Mouse (Mus musculus): Measurements from ENCODE around the gene Hacl1. TPM values are rescaled to one million over a fixed set of nuclear protein-coding genes. Genes with fewer than 3 reads are reported as not detected.

Gene Hacl1
- 10.7 and 12.3 TPM in 2 replicates for polyA plus RNA-seq (2014; fragmentation: Nextera tagmentation; extraction: Ambion mirVana)

- Histone ChIP-seq H3K27me3 (ENCODE audit: control insufficient read depth, insufficient read depth, low read length) (no peaks in the 10 kb centered on the region), H3K4me1 (ENCODE audit: control insufficient read depth, insufficient read depth, low read length) (no peaks in the 10 kb centered on the region), H3K4me3 (ENCODE audit: low read depth, low read length) (peak within 1 kb of the TSS; percentile 62), H3K27ac (replicated peaks; ENCODE audit: low read depth, low read length) (peak within 1 kb of the TSS; percentile 54; the same call in 1 of the 2 replicates), H3K9ac (replicated peaks; ENCODE audit: low read length) (peak within 1 kb of the TSS; percentile 70), H3K36me3 (replicated peaks; ENCODE audit: control insufficient read depth, insufficient read depth, low read depth, low read length) (no peaks in the 10 kb centered on the region), H3K4me2 (ENCODE audit: low read depth, low read length) (peak within 1 kb of the TSS; percentile 88), H3K9me3 (replicated peaks; ENCODE audit: control insufficient read depth, low read length) (no peaks in the 10 kb centered on the region)
- ATAC-seq (replicated peaks; ENCODE audit: insufficient number of reproducible peaks, low FRiP score, low TSS enrichment, low read depth) (peak; percentile 97), DNase-seq (ENCODE audit: low spot score) (peak; percentile 94)
- 0% methylated on average over 30 of the region's 30 CpGs for WGBS
Observed at GRCm38 (mm10) chr14:31640890-31641505, at the start of gene Hacl1, which contains the start of gene Btd. TSS of gene Hacl1 (minus strand) at chr14:31641286. TSS of gene Btd (plus strand) at chr14:31641028.

GRCm38 (mm10) chr14:31686231-31686630 lies 45.1 kb upstream of the Hacl1 start:
- Histone ChIP-seq H3K4me2 (ENCODE audit: low read depth, low read length) (no peak overlapping the region), H3K9ac (replicated peaks; ENCODE audit: low read length) (no peak overlapping the region), H3K27ac (replicated peaks; ENCODE audit: low read depth, low read length) (no peak overlapping the region), H3K36me3 (replicated peaks; ENCODE audit: control insufficient read depth, insufficient read depth, low read depth, low read length) (no peaks in the 10 kb centered on the region), H3K27me3 (ENCODE audit: control insufficient read depth, insufficient read depth, low read length) (no peaks in the 10 kb centered on the region), H3K4me1 (ENCODE audit: control insufficient read depth, insufficient read depth, low read length) (no peaks in the 10 kb centered on the region), H3K9me3 (replicated peaks; ENCODE audit: control insufficient read depth, low read length) (no peaks in the 10 kb centered on the region), H3K4me3 (ENCODE audit: low read depth, low read length) (no peak overlapping the region)
- 100% methylated on average over 1 of the region's 1 CpGs for WGBS
- ATAC-seq (replicated peaks; ENCODE audit: insufficient number of reproducible peaks, low FRiP score, low TSS enrichment, low read depth), result no peak
- DNase-seq (ENCODE audit: low spot score), result no peak

- WGBS, result 88% methylated on average over 10 of the region's 10 CpGs
- Histone ChIP-seq H3K27me3 (ENCODE audit: control insufficient read depth, insufficient read depth, low read length) (no peaks in the 10 kb centered on the region), H3K4me1 (ENCODE audit: control insufficient read depth, insufficient read depth, low read length) (no peaks in the 10 kb centered on the region), H3K36me3 (replicated peaks; ENCODE audit: control insufficient read depth, insufficient read depth, low read depth, low read length) (no peaks in the 10 kb centered on the region), H3K9me3 (replicated peaks; ENCODE audit: control insufficient read depth, low read length) (no peaks in the 10 kb centered on the region), H3K9ac (replicated peaks; ENCODE audit: low read length) (no peak overlapping the region), H3K4me3 (ENCODE audit: low read depth, low read length) (no peak overlapping the region), H3K27ac (replicated peaks; ENCODE audit: low read depth, low read length) (no peak overlapping the region), H3K4me2 (ENCODE audit: low read depth, low read length) (no peak overlapping the region)
- DNase-seq (ENCODE audit: low spot score) (no peak), ATAC-seq (replicated peaks; ENCODE audit: insufficient number of reproducible peaks, low FRiP score, low TSS enrichment, low read depth) (no peak)
Observed at GRCm38 (mm10) chr14:31685680-31686079, 44.6 kb upstream of the Hacl1 start.

- DNase-seq (ENCODE audit: low spot score) (no peak), ATAC-seq (replicated peaks; ENCODE audit: insufficient number of reproducible peaks, low FRiP score, low TSS enrichment, low read depth) (no peak)
- no peaks in the 10 kb centered on the region for H3K9me3 ChIP-seq (replicated peaks; ENCODE audit: control insufficient read depth, low read length)
- H3K4me2 ChIP-seq (ENCODE audit: low read depth, low read length), result no peak overlapping the region
- H3K4me3 ChIP-seq (ENCODE audit: low read depth, low read length), result no peak overlapping the region
- 61% methylated on average over 7 of the region's 7 CpGs for WGBS
- H3K4me1 ChIP-seq (ENCODE audit: control insufficient read depth, insufficient read depth, low read length), result no peaks in the 10 kb centered on the region
- H3K27me3 ChIP-seq (ENCODE audit: control insufficient read depth, insufficient read depth, low read length), result no peaks in the 10 kb centered on the region
- no peaks in the 10 kb centered on the region for H3K36me3 ChIP-seq (replicated peaks; ENCODE audit: control insufficient read depth, insufficient read depth, low read depth, low read length)
- no peak overlapping the region for H3K27ac ChIP-seq (replicated peaks; ENCODE audit: low read depth, low read length)
- H3K9ac ChIP-seq (replicated peaks; ENCODE audit: low read length), result no peak overlapping the region
Observed at GRCm38 (mm10) chr14:31684343-31685040, 43.4 kb upstream of the Hacl1 start.

- no peak overlapping the region for H3K27ac ChIP-seq (replicated peaks; ENCODE audit: low read depth, low read length)
- no peaks in the 10 kb centered on the region for H3K4me1 ChIP-seq (ENCODE audit: control insufficient read depth, insufficient read depth, low read length)
- no peaks in the 10 kb centered on the region for H3K9me3 ChIP-seq (replicated peaks; ENCODE audit: control insufficient read depth, low read length)
- H3K4me3 ChIP-seq (ENCODE audit: low read depth, low read length), result no peak overlapping the region
- H3K4me2 ChIP-seq (ENCODE audit: low read depth, low read length), result no peak overlapping the region
- H3K36me3 ChIP-seq (replicated peaks; ENCODE audit: control insufficient read depth, insufficient read depth, low read depth, low read length), result no peaks in the 10 kb centered on the region
- H3K9ac ChIP-seq (replicated peaks; ENCODE audit: low read length), result no peak overlapping the region
- no peak for DNase-seq (ENCODE audit: low spot score)
- ATAC-seq (replicated peaks; ENCODE audit: insufficient number of reproducible peaks, low FRiP score, low TSS enrichment, low read depth), result no peak
- no peaks in the 10 kb centered on the region for H3K27me3 ChIP-seq (ENCODE audit: control insufficient read depth, insufficient read depth, low read length)
- 94% methylated on average over 2 of the region's 2 CpGs for WGBS
Observed at GRCm38 (mm10) chr14:31683610-31684009, 42.5 kb upstream of the Hacl1 start.

- ATAC-seq (replicated peaks; ENCODE audit: insufficient number of reproducible peaks, low FRiP score, low TSS enrichment, low read depth) (no peak), DNase-seq (ENCODE audit: low spot score) (no peak)
- Histone ChIP-seq H3K27me3 (ENCODE audit: control insufficient read depth, insufficient read depth, low read length) (no peaks in the 10 kb centered on the region), H3K4me3 (ENCODE audit: low read depth, low read length) (no peak overlapping the region), H3K27ac (replicated peaks; ENCODE audit: low read depth, low read length) (no peak overlapping the region), H3K36me3 (replicated peaks; ENCODE audit: control insufficient read depth, insufficient read depth, low read depth, low read length) (no peaks in the 10 kb centered on the region), H3K4me2 (ENCODE audit: low read depth, low read length) (no peak overlapping the region), H3K9me3 (replicated peaks; ENCODE audit: control insufficient read depth, low read length) (no peaks in the 10 kb centered on the region), H3K9ac (replicated peaks; ENCODE audit: low read length) (no peak overlapping the region), H3K4me1 (ENCODE audit: control insufficient read depth, insufficient read depth, low read length) (no peaks in the 10 kb centered on the region)
- 47% methylated on average over 5 of the region's 5 CpGs for WGBS
Observed at GRCm38 (mm10) chr14:31681931-31682555, 41.0 kb upstream of the Hacl1 start.

- H3K27ac ChIP-seq (replicated peaks; ENCODE audit: low read depth, low read length), result no peak overlapping the region
- WGBS, result 85% methylated on average over 9 of the region's 9 CpGs
Observed at GRCm38 (mm10) chr14:31681291-31681690, 40.2 kb upstream of the Hacl1 start.

GRCm38 (mm10) chr14:31680656-31681055 lies 39.6 kb upstream of the Hacl1 start:
- no peak overlapping the region for H3K27ac ChIP-seq (replicated peaks; ENCODE audit: low read depth, low read length)
- H3K27me3 ChIP-seq (ENCODE audit: control insufficient read depth, insufficient read depth, low read length), result no peaks in the 10 kb centered on the region
- H3K4me2 ChIP-seq (ENCODE audit: low read depth, low read length), result no peak overlapping the region
- H3K9ac ChIP-seq (replicated peaks; ENCODE audit: low read length), result no peak overlapping the region
- H3K36me3 ChIP-seq (replicated peaks; ENCODE audit: control insufficient read depth, insufficient read depth, low read depth, low read length), result no peaks in the 10 kb centered on the region
- H3K9me3 ChIP-seq (replicated peaks; ENCODE audit: control insufficient read depth, low read length), result no peaks in the 10 kb centered on the region
- no peaks in the 10 kb centered on the region for H3K4me1 ChIP-seq (ENCODE audit: control insufficient read depth, insufficient read depth, low read length)
- DNase-seq (ENCODE audit: low spot score), result no peak
- H3K4me3 ChIP-seq (ENCODE audit: low read depth, low read length), result no peak overlapping the region
- 87% methylated on average over 3 of the region's 3 CpGs for WGBS
- ATAC-seq (replicated peaks; ENCODE audit: insufficient number of reproducible peaks, low FRiP score, low TSS enrichment, low read depth), result no peak

More at GRCm38 (mm10) chr14:31681291-31681690, 40.2 kb upstream of the Hacl1 start:
- Histone ChIP-seq H3K36me3 (replicated peaks; ENCODE audit: control insufficient read depth, insufficient read depth, low read depth, low read length) (no peaks in the 10 kb centered on the region), H3K4me1 (ENCODE audit: control insufficient read depth, insufficient read depth, low read length) (no peaks in the 10 kb centered on the region), H3K9me3 (replicated peaks; ENCODE audit: control insufficient read depth, low read length) (no peaks in the 10 kb centered on the region), H3K27me3 (ENCODE audit: control insufficient read depth, insufficient read depth, low read length) (no peaks in the 10 kb centered on the region), H3K4me3 (ENCODE audit: low read depth, low read length) (no peak overlapping the region), H3K4me2 (ENCODE audit: low read depth, low read length) (no peak overlapping the region), H3K9ac (replicated peaks; ENCODE audit: low read length) (no peak overlapping the region)
- no peak for DNase-seq (ENCODE audit: low spot score)
- no peak for ATAC-seq (replicated peaks; ENCODE audit: insufficient number of reproducible peaks, low FRiP score, low TSS enrichment, low read depth)
